Mouse (Mus musculus): ENCODE results near the gene 3110070M22Rik.
A peak's percentile ranks its signal among the peaks of the same experiment; 100 is the strongest.
"Not testable (repeated sequence)": the region's sequence is repeated elsewhere in the genome, so short reads cannot be mapped to it uniquely, and the experiment has no call there.

The 3110070M22Rik gene

GRCm38 (mm10) chr13:119487880-119488580, at the start of gene 3110070M22Rik, which contains the start of gene Tmem267:
3110070M22Rik (minus strand) TSS chr13:119488383.
Tmem267 (plus strand) TSS chr13:119488039.
- peak; percentile 74 for DNase-seq (ENCODE audit: low spot score)

GRCm38 (mm10) chr13:119494938-119495337, 6.8 kb upstream of the 3110070M22Rik start:
- not testable (repeated sequence) for DNase-seq (ENCODE audit: low spot score)

- not testable (repeated sequence) for DNase-seq (ENCODE audit: low spot score)
Measured at GRCm38 (mm10) chr13:119492083-119492482, 3.9 kb upstream of the 3110070M22Rik start.

- no peak for DNase-seq (ENCODE audit: low spot score)
Measured at GRCm38 (mm10) chr13:119487354-119487753, 829 bp downstream of the 3110070M22Rik start.

- DNase-seq (ENCODE audit: low spot score), result no peak
Measured at GRCm38 (mm10) chr13:119477789-119478188, 10.4 kb downstream of the 3110070M22Rik start.

- no peak for DNase-seq (ENCODE audit: low spot score)
Measured at GRCm38 (mm10) chr13:119476631-119477030, 11.6 kb downstream of the 3110070M22Rik start.

- DNase-seq (ENCODE audit: low spot score), result peak; percentile 94
Measured at GRCm38 (mm10) chr13:119462596-119463560, 25.3 kb downstream of the 3110070M22Rik start, which contains the start of gene 4833420G17Rik. 4833420G17Rik (plus strand) TSS chr13:119462768.

- DNase-seq (ENCODE audit: low spot score), result no peak
Measured at GRCm38 (mm10) chr13:119461900-119462595, 26.1 kb downstream of the 3110070M22Rik start.

GRCm38 (mm10) chr13:119456342-119456741, 31.8 kb downstream of the 3110070M22Rik start:
- DNase-seq (ENCODE audit: low spot score), result no peak

GRCm38 (mm10) chr13:119455082-119455481, 33.1 kb downstream of the 3110070M22Rik start:
- DNase-seq (ENCODE audit: low spot score), result no peak

GRCm38 (mm10) chr13:119453563-119453962, 34.6 kb downstream of the 3110070M22Rik start:
- DNase-seq (ENCODE audit: low spot score), result no peak

GRCm38 (mm10) chr13:119442244-119442643, 45.9 kb downstream of the 3110070M22Rik start:
- no peak for DNase-seq (ENCODE audit: low spot score)
